Mouse (Mus musculus): Measurements from ENCODE around the gene Plcb4.
"Not testable (repeated sequence)": the region's sequence is repeated elsewhere in the genome, so short reads cannot be mapped to it uniquely, and the experiment has no call there.

DNA sequence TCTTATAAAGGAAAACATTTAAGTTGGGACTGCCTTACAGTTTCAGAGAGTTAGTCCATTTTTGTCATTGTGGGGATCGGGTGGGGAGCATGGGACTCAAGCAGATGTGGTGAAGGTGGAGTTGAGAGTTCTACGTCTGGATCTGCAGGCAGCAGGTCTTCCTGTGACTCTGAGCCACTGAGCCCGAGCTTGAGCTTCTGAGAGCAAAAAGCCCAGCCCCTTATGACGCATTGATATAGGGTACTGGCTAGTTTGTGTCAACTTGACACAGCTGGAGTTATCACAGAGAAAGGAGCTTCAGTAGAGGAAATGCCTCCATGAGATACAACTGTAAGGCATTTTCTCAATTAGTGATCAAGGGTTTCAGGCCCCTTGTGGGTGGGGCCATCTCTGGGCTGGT is 241.1 kb downstream of the Plcb4 start:
- TF ChIP-seq POLR2A (IDR thresholded peaks at IDR 0.05; ENCODE audit: borderline replicate concordance, extremely low read depth, low read depth, low read length); CTCF (IDR thresholded peaks at IDR 0.05; ENCODE audit: insufficient read depth, low read length): not testable (repeated sequence)
